Mouse (Mus musculus) kidney, postnatal 25 days (tissue): ENCODE results near the gene Clip1.
"Not testable (repeated sequence)": the region's sequence is repeated elsewhere in the genome, so short reads cannot be mapped to it uniquely, and the experiment has no call there.

Source experiments
- DNase-seq, 2 experiments: peaks; one replicate each; pipeline ENCODE4 v3.0.0; 2021; ENCODE audit warnings: mixed read lengths in 2 of 2

Gene Clip1

DNA sequence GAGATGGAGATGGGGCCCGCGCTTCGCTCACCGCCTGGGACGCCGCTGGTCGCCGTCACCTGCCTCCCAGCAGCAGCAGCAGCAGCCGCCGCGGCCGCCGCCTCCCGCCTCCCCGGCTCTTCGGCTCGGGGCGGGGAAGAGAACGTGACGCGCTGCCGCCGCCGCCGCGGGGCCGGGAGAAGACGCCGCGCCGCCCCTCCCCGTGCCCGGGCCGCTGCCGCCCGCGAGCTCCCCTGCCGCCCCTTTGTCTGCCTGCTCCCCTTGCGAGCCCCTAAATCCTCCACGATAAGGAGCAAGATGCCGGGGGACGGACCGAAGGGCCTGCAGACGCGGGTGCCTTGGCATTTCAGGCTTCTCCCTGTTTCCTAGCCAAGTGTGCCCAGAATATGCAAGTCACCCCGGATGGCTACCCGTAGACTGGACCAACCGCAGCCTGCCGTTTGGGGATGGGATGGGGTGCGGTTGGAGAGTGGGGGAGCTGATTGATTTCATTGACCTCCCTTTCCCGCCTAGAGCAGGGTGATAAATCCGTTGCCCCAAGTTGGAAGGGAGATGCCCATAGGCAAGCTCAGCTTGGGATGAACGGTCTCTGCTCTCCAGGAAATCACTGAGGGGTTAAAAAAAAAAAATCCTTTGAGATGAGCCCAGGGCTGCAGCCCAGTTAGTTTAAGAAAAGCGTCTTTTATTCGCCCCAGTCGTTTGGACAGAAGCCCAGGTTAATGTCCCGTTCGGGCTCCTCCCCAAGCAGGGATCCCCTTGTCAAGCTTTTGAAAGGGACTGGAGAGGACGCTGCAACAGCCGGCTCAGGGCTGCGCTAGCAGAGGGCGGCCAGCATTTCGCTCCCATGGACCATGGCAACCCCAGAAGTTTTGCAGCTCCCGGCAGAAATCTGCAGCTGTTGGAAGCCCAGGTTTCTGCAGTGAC, at the start of gene Clip1:
Clip1 (minus strand) TSS at position 398 of the 924 bp plus-strand sequence.
- DNase-seq = peak; percentile 64 to 81

- DNase-seq = no peak
Measured at GRCm38 (mm10) chr5:123730981-123731380, 46.6 kb upstream of the Clip1 start.

- DNase-seq = not testable (repeated sequence)
Measured at GRCm38 (mm10) chr5:123723816-123724215, 39.4 kb upstream of the Clip1 start.

DNA sequence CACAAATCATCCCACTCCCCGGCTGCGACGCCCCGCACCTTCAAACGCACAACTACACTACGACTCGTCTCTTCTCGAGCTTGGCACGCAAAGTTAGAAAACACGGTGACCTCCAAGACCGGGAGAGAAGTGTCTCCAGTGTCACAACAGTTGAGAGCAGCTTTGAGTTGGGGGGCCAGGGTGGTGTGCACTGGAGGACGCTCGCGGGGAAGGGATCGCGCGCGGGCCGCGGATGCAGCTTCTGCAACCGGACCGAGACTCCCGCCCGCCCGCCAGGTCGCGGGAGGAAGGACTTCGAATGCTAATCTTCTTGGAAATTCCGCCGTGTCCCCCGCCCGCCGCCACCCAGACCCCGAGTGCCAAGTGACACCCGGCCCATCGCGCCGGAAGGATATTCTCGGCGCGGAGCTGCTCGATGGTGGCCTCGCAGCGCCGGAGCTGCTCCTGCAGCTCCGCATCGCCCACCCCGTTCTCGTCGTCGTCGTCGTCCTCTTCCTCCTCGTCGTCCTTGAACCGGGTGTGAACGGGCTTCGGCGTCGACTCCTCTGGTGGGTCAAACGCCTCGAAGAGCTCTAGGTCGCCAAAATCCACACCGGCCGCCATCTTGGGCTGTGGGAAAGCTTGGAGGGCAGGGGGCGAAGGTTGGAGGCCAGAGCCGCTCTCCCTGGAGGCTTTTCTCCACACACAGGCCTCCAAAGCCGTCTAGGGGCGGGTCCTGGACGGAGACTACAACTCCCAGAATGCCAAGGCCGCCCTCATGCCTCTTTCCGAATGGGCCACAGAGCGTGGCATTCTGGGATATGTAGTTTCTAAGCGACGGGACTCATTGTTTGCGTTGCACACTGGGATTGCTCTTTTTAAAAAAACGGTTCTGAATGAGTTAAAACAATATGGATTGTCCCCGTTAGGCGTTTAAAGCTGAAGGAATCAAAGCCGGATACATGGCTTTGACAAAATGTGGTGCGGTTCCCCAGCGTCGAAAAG, 36.2 kb upstream of the Clip1 start, which contains the start of gene Zcchc8:
Zcchc8 (minus strand) TSS at position 773 of the 984 bp plus-strand sequence.
- peak; percentile 94 to 97 for DNase-seq

DNA sequence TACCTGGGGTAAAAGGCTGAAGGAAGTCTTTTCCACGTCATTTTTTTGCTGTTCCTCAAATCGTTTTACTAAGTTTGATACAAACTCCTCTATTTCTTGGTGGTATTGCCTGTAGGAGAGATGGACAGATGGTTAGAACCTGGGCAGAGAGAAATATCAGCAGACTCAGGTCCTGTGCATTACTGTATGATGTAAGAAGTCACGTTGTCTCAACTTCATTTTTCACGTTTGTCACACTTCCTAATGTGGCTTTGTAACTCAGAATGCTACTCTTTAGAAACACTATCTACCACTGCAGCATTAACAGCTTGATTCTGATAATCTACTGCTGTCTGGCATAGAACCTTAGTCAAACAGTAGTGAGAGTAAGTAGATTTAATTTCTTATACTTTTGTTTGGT, 30.2 kb upstream of the Clip1 start:
- no peak for DNase-seq

GRCm38 (mm10) chr5:123713782-123714181, 29.4 kb upstream of the Clip1 start:
- no peak for DNase-seq

GRCm38 (mm10) chr5:123709571-123709970, 25.2 kb upstream of the Clip1 start:
- peak; percentile 26 to 64 for DNase-seq

DNA sequence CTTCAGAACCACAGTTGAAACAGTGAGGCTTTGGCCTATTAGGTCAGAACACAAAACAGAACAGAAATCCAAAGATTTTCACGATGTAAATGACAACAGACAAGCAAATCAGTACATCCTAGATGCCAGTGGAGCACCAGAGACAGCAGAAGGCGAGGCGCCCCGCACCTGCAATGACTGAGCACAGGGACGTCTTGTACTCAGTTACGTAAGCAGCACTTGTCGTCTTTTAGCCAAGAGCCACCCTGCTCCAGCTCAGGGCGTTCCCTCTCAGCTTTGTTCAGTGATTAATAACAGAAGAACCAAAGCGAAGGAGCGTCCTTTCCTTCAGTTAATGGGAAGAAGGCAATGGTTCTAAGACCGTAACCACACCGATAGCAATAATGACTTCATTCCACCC, 24.2 kb upstream of the Clip1 start:
- DNase-seq = no peak

DNA sequence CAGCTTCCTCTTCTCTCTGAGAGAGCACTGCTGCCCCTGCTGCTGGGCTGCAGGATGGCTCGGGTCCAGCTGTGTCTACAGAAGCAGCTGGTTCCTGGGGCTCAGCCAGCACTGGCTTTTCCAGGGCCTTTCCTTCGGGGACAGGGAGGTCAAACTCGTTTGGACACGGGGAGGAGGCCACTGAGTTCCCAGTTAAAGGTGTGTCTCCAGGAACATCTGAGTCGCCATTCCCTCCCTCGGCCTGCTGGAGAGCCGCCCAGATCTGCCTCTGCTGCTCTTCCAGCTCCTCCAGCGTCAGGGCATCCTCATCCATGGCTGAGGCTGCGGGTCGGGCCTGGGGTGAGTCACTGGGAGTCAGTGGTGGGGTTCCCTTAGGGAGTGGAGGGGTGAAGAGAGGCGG, 16.2 kb upstream of the Clip1 start:
- peak; percentile 76 to 86 for DNase-seq

DNA sequence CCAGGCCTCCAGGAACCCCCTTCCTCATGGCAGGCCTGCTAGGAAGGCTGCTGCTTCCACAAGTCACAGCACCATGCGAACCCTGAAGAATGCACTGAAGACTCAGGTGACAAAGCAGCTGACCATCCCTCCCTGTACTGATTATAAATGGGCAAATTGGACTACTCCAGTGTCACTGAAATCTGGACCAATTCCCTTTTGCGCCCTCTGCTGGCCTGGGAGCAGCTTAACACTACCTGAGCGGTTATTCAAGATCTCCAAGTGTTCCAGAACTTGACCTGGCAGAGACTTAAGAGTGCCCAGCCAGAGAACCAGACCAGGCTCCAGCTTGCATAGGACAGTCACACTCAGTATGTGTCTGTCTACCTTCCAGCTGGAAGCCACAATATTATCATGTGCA, 14.8 kb upstream of the Clip1 start:
- DNase-seq = peak; percentile 70 to 78

- DNase-seq = no peak
Measured at GRCm38 (mm10) chr5:123696961-123697360, 12.5 kb upstream of the Clip1 start.

DNA sequence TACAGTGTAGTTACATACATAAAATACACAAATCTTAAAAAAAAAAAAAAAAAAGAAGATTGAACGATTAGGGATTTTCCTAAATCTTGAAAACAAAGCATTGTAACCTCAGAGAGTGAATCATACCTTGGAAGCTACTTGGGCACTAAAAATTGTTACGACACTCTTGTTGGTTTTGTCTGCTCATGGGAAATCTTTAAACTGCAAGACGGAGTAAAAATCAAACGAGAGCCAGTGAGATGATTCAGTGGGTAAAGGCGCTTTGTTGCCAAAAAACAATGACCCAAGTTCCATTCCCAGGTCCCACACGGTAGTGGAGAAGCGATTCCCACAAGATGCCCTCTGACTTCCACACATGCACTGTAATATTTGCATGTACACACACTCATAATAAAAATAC, 11.8 kb upstream of the Clip1 start:
- DNase-seq = no peak

DNA sequence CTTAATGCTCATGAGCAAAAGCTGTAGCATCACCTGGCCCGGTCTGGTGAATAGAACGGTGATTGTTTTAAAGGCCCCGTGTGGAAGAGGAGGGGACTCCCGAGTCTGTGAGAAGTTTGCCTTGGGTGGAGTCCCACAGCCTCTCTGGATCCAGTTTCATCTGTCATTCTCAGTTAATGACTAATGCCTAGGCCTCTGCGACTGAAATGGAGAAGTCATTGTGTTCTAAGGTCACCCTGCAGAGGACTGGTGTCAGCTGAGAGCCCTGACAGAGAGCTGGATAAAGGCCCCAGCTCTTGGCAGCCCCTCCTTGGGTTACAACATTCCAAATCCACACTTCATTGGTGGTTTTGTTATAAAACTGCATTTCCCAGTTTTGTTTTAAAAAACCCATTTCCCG, 10.1 kb upstream of the Clip1 start:
- DNase-seq = peak in 1 of 2 experiments; percentile 49

- DNase-seq = peak; percentile 63 to 79
Measured at GRCm38 (mm10) chr5:123683377-123684220, 819 bp downstream of the Clip1 start.

DNA sequence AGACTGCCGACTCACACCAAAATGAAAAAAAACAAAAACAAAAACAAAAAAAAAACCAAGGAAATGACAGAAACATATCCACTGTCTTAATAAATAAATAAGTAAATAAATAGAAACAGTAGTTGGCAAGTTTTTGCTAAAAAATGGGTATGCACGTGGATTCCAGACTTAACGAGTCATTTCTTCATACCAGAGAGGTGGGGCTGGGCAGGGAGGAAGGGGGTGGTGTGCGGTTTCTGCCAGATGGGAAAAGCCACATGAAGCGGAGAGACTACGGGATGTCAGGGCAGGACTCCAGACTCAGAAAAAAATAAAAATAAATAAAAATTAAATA, 1.4 kb downstream of the Clip1 start:
- peak; percentile 27 to 62 for DNase-seq

DNA sequence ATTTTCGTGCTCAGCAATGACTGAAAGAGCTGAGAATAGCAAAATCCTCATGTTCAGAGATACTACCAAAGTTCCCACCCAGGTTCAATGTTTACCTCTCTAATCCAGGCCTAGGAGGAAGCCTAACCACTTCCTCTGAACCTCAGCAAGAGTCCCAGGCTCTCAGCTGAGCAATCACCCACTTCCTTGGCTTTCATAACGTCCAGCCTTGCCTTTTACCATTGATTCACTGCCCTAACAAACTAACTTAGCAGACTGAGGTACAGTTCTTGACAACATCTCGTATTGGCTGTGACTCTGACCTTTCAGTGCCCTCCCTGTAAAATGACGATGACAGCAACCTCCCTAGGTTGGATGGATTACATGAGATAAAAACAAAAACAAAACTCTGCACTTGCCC, 2.0 kb downstream of the Clip1 start:
- no peak for DNase-seq

- no peak for DNase-seq
Measured at GRCm38 (mm10) chr5:123679546-123680263, 4.7 kb downstream of the Clip1 start.

DNA sequence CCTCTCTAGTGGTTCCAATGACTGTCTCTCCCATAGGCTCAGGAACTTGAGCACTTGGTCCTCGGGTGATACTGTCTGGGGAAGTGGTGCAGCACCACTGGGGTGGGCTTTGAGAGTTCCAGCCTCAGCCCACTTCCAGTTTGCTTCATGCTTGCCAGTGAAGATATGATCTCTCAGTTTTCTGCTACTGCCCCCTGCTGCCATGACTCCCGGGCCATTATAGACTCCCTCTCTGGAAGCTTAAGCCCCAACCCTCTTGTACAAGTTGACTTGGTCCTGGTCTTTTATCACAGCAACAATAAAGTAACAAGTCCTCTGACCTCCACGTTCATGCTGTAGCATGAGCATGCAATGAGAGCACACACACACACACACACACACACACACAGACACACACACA, 5.3 kb downstream of the Clip1 start:
- DNase-seq = no peak

DNA sequence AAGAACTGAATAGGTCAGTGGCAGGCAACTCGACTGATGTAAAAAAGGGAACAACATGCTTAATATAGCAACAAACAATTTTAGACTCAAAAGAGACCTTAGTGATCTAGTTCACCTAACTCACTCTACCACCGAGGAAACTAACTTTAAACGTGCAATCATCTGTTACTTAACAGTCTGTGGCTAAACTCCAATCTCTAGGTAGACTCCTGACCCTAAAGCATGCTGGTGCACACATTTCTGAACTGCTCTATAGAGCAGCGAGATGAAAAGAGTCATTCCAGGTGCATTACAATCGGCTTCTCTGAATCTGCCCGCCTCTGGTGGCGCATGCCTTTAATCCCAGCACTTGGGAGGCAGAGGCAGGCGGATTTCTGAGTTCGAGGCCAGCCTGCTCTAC, 8.7 kb downstream of the Clip1 start:
- no peak for DNase-seq

- DNase-seq = peak in 1 of 2 experiments; percentile 60
Measured at GRCm38 (mm10) chr5:123675221-123675620, 9.2 kb downstream of the Clip1 start.

GRCm38 (mm10) chr5:123671473-123671820, 13.0 kb downstream of the Clip1 start:
- DNase-seq = no peak
